Mouse (Mus musculus) embryonic fibroblast, embryonic 13.5 days (primary cell): ENCODE measurements at regions not wholly inside any gene's neighbourhood (a gene's known extent, or its start where the extent isn't known, plus 50 kb on each side); places are given as distances from the start of the nearest gene placed in this dataset.

Experiments used
- CTCF ChIP-seq: IDR thresholded peaks from 2 replicates; pipeline ENCODE4 v1.5.1; 2011; ENCODE audit warnings: mild to moderate bottlenecking, control low read depth, low read length, moderate library complexity, borderline replicate concordance; ENCODE audit not compliant: insufficient read depth
- POLR2A ChIP-seq: IDR thresholded peaks from 2 replicates; pipeline ENCODE4 v1.6.1; 2011; ENCODE audit warnings: low read depth, mild to moderate bottlenecking, control low read depth, low read length, moderate library complexity

DNA sequence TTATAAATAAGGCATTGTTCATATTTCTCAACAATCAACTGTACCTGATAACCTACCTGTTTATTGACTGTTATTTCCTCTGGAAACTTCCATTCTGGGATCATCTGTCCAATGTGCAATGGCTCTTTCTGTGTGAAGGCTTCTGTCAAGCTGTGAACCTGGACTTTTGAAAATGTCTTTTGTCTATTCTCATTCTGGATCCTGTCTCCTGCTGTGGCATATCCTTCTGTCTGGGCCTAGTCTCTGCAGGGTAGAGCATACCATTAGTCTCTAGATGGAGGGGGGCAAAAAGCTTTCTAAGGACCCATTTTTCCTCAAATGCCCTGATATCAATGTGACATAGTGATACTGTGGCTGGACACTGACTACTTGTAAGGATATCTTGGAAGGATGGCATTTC is 237.4 kb upstream of the Nrip1 start:
- TF ChIP-seq POLR2A (no peak), CTCF (no peak)
